Mouse (Mus musculus) bone marrow macrophage, adult 2 months (primary cell): ENCODE results near the gene Fgf14.

ENCODE experiments used
- CTCF ChIP-seq: IDR thresholded peaks from 2 replicates; pipeline ENCODE4 v1.5.1; 2012; ENCODE audit warnings: low read depth, mild to moderate bottlenecking, low read length, moderate library complexity
- POLR2A ChIP-seq: IDR thresholded peaks from 2 replicates; pipeline ENCODE4 v1.6.1; 2012; ENCODE audit warnings: mild to moderate bottlenecking, low read depth, low read length, borderline replicate concordance

DNA sequence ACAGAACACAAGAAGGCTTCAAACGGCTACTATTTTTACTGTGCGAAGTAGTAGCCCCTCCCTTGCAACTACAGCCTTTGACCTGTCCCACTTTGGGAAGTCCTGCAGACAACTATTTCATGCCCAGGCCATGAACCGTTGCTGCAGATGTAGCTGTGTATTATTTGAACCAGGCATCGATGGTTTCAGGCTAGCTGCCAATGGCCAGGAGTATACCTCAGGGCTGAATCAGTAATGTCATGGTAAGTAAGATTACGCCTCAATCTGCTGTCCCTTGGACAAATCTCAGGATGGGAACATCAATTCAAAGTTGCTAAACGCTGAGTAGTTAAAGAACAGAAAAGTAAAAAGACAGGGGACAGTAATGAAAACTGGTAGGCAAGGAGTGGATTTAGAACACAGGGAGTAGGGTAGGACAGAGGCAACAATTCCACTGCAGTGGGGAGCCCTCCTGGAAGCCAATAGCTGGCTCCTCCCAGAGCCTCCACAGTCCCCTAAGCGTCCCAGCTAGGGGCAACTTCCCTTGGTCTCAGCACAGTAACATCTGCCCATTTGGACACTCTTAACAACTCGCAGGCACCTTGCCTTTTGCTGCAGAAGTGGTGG, 2.3 kb downstream of the Fgf14 start:
- TF ChIP-seq CTCF: no peak
- TF ChIP-seq POLR2A: no peak
